Mouse (Mus musculus) midbrain, postnatal 0 days (tissue): Measurements from ENCODE around the gene Cd180. TPM values are rescaled to one million over a fixed set of nuclear protein-coding genes. Genes with fewer than 3 reads are reported as not detected.
"Not testable (repeated sequence)": the region's sequence is repeated elsewhere in the genome, so short reads cannot be mapped to it uniquely, and the experiment has no call there.

Experiments
- ATAC-seq: fragments of 200-750 bp; cut with Nextera tagmentation; 2 replicates; pipeline ENCODE4 v1.8.0; 2017; ENCODE audit warnings: moderate number of reproducible peaks, mild to moderate bottlenecking, moderate TSS enrichment, moderate library complexity; ENCODE audit not compliant: low FRiP score
- DNase-seq: peaks from one replicate; pipeline ENCODE4 v3.0.0-alpha.2; 2015; ENCODE audit warnings: low spot score
- H3K27ac ChIP-seq: fragments of 300-500 bp; sonication (generic); 2 replicates; pipeline ENCODE4 v1.5.1; 2014; ENCODE audit warnings: low read depth, mild to moderate bottlenecking, low read length, mixed read lengths
- H3K27me3 ChIP-seq: fragments of 300-500 bp; sonication (generic); 2 replicates; pipeline ENCODE4 v1.6.1; 2014; ENCODE audit warnings: low read length, control low read depth, mixed read lengths; ENCODE audit not compliant: insufficient read depth
- H3K36me3 ChIP-seq: fragments of 300-500 bp; sonication (generic); 2 replicates; pipeline ENCODE4 v1.6.1; 2014; ENCODE audit warnings: low read length, control low read depth, mixed read lengths; ENCODE audit not compliant: insufficient read depth
- H3K4me1 ChIP-seq: fragments of 300-500 bp; sonication (generic); 2 replicates; pipeline ENCODE4 v1.6.1; 2014; ENCODE audit warnings: mild to moderate bottlenecking, control low read depth, antibody characterized with exemption, low read length, mixed read lengths; ENCODE audit not compliant: insufficient read depth
- H3K4me2 ChIP-seq: fragments of 300-500 bp; sonication (generic); 2 replicates; pipeline ENCODE4 v1.6.1; 2014; ENCODE audit warnings: low read depth, mild to moderate bottlenecking, low read length, mixed read lengths; ENCODE audit not compliant: poor library complexity, severe bottlenecking
- H3K4me3 ChIP-seq: fragments of 300-500 bp; sonication (generic); 2 replicates; pipeline ENCODE4 v1.5.1; 2014; ENCODE audit warnings: low read depth, mild to moderate bottlenecking, low read length, moderate library complexity
- H3K9ac ChIP-seq: fragments of 300-500 bp; sonication (generic); replicated peaks from 2 replicates; pipeline ENCODE4 v1.6.1; 2014; ENCODE audit warnings: mild to moderate bottlenecking, low read length, moderate library complexity, mixed read lengths; ENCODE audit not compliant: poor library complexity, severe bottlenecking
- H3K9me3 ChIP-seq: fragments of 300-500 bp; sonication (generic); 2 replicates; pipeline ENCODE4 v1.6.1; 2016; ENCODE audit warnings: low read length, control low read depth
- CTCF ChIP-seq: IDR thresholded peaks from 2 replicates; pipeline ENCODE4 v1.5.1; 2016; ENCODE audit warnings: antibody characterized with exemption, mild to moderate bottlenecking
- WGBS: fragments of 180-500 bp; shearing (Covaris S2); extraction: QIAGEN DNeasy Blood & Tissue Kit; methylation state at CpG from one replicate; pipeline ENCODE4 v1.1.7; 2014; 5-methylcytosine and 5-hydroxymethylcytosine counted together
- polyA plus RNA-seq: library from polyadenylated mRNA; unstranded; fragments of >200 nt; fragmentation: Nextera tagmentation; extraction: Ambion mirVana; gene quantifications from 2 replicates; pipeline ENCODE4 v1.2.1, GENCODE M21; 2015
- total RNA-seq: library from RNA; depleted of rRNA; stranded (reverse); fragments of >200 nt; gene quantifications from 2 replicates; pipeline ENCODE4 v1.2.3, GENCODE M21; 2014

Cd180 gene
- total and polyA plus RNA-seq, 2 experiments from 2014 or later = 0.60 to 1.3 TPM

DNA sequence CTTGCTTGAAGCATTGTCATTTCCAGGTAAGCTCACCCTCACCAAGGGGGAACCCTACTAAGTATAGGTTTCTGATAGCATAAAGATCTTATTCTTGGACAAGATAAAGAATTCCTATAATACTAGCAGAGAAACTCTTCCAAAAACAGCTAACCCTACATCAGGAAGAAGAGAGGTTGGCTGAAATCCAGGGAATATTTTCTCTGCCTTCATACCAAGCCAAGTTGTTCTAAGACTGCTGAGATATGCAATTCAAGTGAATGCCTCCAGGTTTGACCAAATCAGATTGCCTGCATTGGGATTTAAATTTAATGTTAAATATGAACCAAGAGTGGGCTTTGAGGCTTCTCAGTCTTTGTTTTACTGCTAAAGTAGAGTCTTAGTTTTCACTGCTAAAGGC is 32.1 kb downstream of the Cd180 start:
- Histone ChIP-seq H3K27me3 (no peaks in the 10 kb centered on the region), H3K9me3 (no peaks in the 10 kb centered on the region), H3K36me3 (no peaks in the 10 kb centered on the region), H3K4me3 (no peak overlapping the region), H3K27ac (no peak overlapping the region), H3K4me1 (no peaks in the 10 kb centered on the region), H3K9ac (no peak overlapping the region), H3K4me2 (no peak overlapping the region)
- ATAC-seq (no peak), DNase-seq (no peak)
- no peak for TF ChIP-seq CTCF

DNA sequence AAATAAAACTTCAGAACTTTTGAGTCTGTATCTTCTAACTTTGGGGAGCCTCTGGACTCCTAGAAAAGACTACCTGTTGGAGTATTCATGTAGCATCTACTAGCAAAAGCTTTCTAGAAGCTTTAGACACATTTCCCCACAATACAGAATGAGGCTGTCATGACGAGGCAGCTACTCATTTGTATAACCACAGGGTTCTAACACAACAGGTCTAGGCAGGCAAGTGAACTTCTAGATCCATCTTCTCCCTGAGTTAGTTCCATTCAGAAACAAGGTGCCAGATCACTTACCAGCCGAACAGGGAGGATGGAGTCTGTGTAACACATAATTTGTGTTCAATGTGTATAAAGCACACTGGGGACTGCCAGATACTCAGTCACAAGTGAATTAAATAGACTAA is 32.5 kb downstream of the Cd180 start:
- Histone ChIP-seq H3K27ac (no peak overlapping the region), H3K36me3 (no peaks in the 10 kb centered on the region), H3K4me1 (no peaks in the 10 kb centered on the region), H3K9ac (no peak overlapping the region), H3K4me3 (no peak overlapping the region), H3K9me3 (no peaks in the 10 kb centered on the region), H3K27me3 (no peaks in the 10 kb centered on the region), H3K4me2 (no peak overlapping the region)
- TF ChIP-seq CTCF = no peak
- DNase-seq (no peak), ATAC-seq (no peak)
- WGBS = 88% methylated on average over 2 of the region's 2 CpGs

DNA sequence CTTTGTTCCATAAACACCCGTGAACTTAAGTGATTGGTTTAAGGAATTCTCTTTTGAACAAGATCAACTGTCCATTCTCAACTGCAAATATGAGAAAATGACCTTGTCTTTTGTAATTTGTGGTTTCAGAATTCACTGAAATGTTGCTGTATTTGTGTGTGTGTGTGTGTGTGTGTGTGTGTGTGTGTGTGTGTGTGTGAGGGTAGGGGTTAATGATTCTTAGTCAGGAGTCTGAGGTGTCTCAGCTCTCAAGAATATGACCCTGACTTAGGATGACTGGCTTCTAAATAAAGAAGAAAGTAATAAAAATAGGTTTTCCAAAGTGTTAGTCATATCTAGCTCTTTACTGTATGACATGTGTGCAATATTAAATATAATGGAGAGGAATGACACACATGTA is 33.5 kb downstream of the Cd180 start:
- DNase-seq = no peak
- TF ChIP-seq CTCF = no peak
- no peak overlapping the region for H3K9ac ChIP-seq
- no peaks in the 10 kb centered on the region for H3K36me3 ChIP-seq
- H3K4me3 ChIP-seq = no peak overlapping the region
- H3K27me3 ChIP-seq = no peaks in the 10 kb centered on the region
- H3K4me2 ChIP-seq = no peak overlapping the region
- H3K9me3 ChIP-seq = no peaks in the 10 kb centered on the region
- WGBS = 85% methylated on average over 1 of the region's 1 CpGs
- no peaks in the 10 kb centered on the region for H3K4me1 ChIP-seq
- H3K27ac ChIP-seq = no peak overlapping the region
- no peak for ATAC-seq

DNA sequence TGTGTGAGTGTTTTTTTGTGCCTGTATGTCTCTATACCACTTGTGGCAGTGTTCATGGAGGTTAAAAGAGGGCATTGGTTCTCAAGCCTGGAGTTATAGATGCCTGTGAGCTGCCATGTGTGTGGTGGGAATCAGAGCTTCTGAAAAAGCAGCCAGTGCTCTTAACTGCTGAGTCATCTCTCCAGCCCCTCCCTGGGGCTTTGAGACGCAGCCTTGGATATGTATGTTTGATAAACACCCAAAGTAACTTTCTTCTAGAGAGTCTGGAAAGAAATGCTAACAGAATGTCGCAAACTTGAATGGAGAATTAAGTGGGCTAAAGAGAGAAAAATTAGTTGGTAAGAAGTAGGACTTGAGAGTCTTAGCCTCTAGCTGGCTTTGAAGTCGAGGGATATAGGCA is 34.7 kb downstream of the Cd180 start:
- no peak overlapping the region for H3K4me2 ChIP-seq
- H3K27ac ChIP-seq = no peak overlapping the region
- TF ChIP-seq CTCF = no peak
- WGBS = 77% methylated on average over 3 of the region's 3 CpGs
- ATAC-seq (no peak), DNase-seq (no peak)
- H3K9ac ChIP-seq = no peak overlapping the region
- no peaks in the 10 kb centered on the region for H3K4me1 ChIP-seq
- no peaks in the 10 kb centered on the region for H3K27me3 ChIP-seq
- no peaks in the 10 kb centered on the region for H3K36me3 ChIP-seq
- H3K4me3 ChIP-seq = no peak overlapping the region
- no peaks in the 10 kb centered on the region for H3K9me3 ChIP-seq

DNA sequence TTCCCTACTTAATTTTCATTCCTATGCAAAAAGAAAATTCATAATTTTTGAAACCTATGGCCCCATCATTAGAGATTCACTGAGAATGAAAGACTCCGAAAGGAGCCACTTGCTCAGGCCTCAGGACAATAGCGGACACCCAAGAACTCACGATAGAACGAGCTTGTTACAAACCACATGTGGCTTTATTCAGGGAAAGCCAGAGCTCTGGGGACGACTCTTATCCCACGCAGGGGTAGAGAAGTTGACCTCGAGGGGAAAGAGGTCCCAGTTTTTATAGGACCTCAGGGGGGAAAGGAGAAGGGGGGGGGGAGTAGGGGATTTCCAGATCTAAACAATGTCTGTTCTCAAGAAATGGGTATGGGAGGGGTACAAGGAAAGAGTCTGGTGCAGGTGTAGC is 35.6 kb downstream of the Cd180 start:
- DNase-seq, H3K4me1 ChIP-seq, H3K4me3 ChIP-seq, ATAC-seq, H3K27ac ChIP-seq, H3K9ac ChIP-seq, H3K4me2 ChIP-seq, H3K9me3 ChIP-seq, H3K27me3 ChIP-seq, H3K36me3 ChIP-seq: not testable (repeated sequence)
- WGBS = 58% methylated on average over 7 of the region's 7 CpGs

DNA sequence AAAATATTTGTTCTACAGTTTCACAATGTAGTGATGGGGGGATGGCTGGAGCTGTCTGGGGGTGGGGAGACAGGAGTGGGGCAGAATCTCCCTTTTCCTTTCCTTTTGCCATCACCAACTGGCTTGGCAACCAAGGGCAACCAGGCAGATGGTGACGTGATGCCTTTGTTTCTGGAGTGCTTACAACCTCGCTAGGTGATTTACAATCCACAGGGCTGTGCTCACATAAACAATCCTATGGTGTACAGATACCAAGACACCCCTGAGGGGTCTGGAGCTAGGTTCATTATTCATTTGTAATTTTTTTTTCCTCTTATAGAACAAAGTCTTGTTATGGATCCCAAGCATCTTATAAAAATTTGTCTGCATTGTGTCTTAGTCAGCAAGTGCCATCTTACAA is 39.7 kb downstream of the Cd180 start:
- Histone ChIP-seq H3K4me3 (no peak overlapping the region), H3K27ac (no peak overlapping the region), H3K36me3 (peaks cover 28% of the 10 kb centered on the region), H3K9ac (no peak overlapping the region), H3K4me2 (no peak overlapping the region), H3K27me3 (no peaks in the 10 kb centered on the region), H3K9me3 (no peaks in the 10 kb centered on the region), H3K4me1 (no peaks in the 10 kb centered on the region)
- ATAC-seq = no peak
- no peak for TF ChIP-seq CTCF
- no peak for DNase-seq
- WGBS = 66% methylated on average over 2 of the region's 2 CpGs

DNA sequence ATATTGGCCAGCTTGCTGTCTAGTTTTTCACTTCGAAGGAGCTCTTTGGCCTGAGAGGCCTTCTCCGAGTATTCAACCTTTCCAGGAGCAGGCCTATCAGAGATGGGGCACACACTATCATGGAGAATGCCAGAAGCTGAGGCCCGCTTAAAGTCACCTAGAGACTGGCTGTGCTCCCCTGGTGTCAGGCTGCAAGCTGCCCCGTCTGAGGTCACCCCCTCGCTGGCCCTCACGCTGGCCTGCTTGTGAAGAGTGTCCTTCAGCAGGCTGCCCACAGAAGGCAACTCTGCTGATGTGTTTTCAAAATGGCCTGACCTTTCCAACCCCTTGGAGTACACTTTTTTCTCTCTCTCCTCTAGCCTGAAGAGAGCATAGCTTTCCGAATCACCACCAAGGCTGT is 44.5 kb downstream of the Cd180 start:
- no peaks in the 10 kb centered on the region for H3K27me3 ChIP-seq
- WGBS = 96% methylated on average over 7 of the region's 7 CpGs
- no peak for TF ChIP-seq CTCF

More for the DNA sequence above, 44.5 kb downstream of the Cd180 start:
- Histone ChIP-seq H3K36me3 (peaks cover 47% of the 10 kb centered on the region), H3K27ac (no peak overlapping the region), H3K4me3 (no peak overlapping the region), H3K4me1 (no peaks in the 10 kb centered on the region), H3K4me2 (no peak overlapping the region), H3K9me3 (no peaks in the 10 kb centered on the region), H3K9ac (no peak overlapping the region)
- DNase-seq (no peak), ATAC-seq (no peak)
